Mouse (Mus musculus): ENCODE data around the gene Asic2. TPM values are rescaled to one million over a fixed set of nuclear protein-coding genes. Genes with fewer than 3 reads are reported as not detected.

Asic2 gene
- total and polyA plus RNA-seq, 2 experiments = under 0.01 TPM; not detected in 1

DNA sequence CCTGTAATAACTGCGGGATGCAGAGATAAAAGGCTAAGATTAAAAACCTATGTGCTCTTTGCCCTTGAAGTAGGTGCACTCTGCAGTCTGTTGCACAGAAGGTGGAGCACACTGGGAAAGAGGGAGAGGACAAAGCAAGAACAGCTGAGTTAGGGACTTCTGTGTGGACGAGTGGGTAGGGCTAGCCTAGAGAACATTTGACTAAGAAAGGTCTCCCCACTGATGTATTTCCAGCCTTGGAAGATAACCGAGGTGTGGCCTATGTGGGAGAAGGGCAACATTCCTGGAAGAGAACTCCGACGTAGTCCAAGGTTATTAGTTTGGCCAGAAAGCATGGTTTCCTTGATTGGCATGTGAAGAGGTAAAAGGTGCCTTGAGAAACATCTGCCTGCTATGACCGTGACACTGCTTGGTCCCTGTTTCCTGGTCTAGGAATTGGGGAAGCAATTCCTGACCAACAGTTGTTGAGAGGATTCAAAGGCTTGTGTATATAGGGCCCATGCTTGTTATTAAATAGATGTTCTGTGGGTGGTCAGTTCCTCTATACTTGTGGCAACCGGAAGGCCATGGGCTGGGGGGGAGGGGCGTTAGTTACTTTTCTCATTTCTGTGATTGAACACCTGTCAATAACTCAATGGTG is 463.3 kb downstream of the Asic2 start:
- WGBS = 73% methylated on average over 8 of the region's 8 CpGs

DNA sequence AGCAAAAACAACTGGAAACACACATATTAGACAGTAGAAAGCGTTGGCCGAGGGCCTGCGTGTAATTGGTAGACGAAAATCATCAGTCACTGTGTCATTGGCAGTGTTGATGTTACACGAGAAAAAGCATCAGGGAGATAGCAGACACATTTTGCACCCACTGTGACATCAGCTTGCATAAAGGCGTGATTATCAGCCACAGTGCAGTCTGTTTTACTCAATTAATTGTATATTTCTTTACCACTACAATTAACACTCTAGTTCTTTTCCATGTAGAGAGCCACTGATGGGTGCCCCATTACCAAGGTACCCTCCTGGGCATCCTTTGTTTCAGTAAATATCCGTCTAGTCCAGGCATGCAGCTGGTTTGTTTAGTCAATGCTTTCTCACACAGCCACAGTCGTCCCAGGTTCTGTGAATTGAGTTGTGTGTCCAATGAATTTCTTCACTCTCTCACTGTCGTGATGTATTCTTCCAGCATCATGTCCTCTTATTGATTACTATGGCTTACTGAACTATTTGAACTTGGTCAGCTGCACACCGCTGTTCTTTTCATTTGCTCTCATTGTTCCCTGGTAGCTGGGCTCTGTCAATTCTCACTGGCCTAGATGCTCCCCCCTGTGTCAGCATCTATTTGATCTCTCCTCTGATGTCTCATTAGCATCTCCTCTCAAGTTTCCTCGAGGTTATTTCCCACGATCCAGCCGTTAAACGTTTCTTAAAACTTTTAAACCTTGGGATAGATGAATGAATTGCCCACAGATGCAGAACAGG is 466.6 kb downstream of the Asic2 start:
- TF ChIP-seq CTCF (IDR thresholded peaks at IDR 0.05; ENCODE audit: low read depth, low read length) (no peak), POLR2A (IDR thresholded peaks at IDR 0.05; ENCODE audit: extremely low read depth, insufficient read depth, low read length) (no peak)
- no peaks in the 10 kb centered on the region for H3K4me1 ChIP-seq (ENCODE audit: control insufficient read depth, insufficient read depth, low read length)

More for the DNA sequence above, 463.3 kb downstream of the Asic2 start:
- no peaks in the 10 kb centered on the region for H3K79me2 ChIP-seq (ENCODE audit: control insufficient read depth, insufficient read depth, low read length)
- no peak for DNase-seq (ENCODE audit: extremely low read depth, low read depth, low spot score)
- H3K27ac ChIP-seq (replicated peaks; ENCODE audit: insufficient read depth, low read depth, low read length) = no peak overlapping the region
- no peak overlapping the region for H3K4me3 ChIP-seq (ENCODE audit: insufficient read depth, low read depth, low read length)
- TF ChIP-seq POLR2A (IDR thresholded peaks at IDR 0.05; ENCODE audit: extremely low read depth, insufficient read depth, low read length) (no peak), CTCF (IDR thresholded peaks at IDR 0.05; ENCODE audit: low read depth, low read length) (no peak)
- no peak overlapping the region for H3K9ac ChIP-seq (ENCODE audit: low read depth, low read length)
- H3K36me3 ChIP-seq (ENCODE audit: control insufficient read depth, insufficient read depth, low read length) = no peaks in the 10 kb centered on the region
- no peaks in the 10 kb centered on the region for H3K4me1 ChIP-seq (ENCODE audit: control insufficient read depth, insufficient read depth, low read length)
- H3K27me3 ChIP-seq (ENCODE audit: control insufficient read depth, insufficient read depth, low read length) = no peaks in the 10 kb centered on the region

DNA sequence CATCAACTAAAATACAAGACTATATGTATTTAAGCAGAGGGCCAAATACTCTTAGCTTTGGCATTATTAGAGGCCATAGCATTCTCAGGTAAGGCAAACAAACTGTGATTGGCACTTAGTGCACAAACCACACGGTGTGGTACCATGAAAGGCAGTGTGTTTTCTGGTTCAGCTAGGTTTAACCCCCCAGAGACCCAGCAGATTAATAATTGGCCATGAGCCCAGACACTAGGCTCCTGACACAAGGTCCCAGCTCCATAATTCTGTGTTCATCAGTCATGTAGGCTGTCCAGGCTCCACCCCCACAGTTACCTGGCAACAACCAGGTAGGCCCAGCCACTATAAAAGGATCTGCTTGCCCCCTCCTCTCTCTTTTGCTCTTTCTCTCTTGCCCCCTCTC is 469.3 kb downstream of the Asic2 start:
- H3K36me3 ChIP-seq (ENCODE audit: control insufficient read depth, insufficient read depth, low read length) = no peaks in the 10 kb centered on the region
- no peaks in the 10 kb centered on the region for H3K79me2 ChIP-seq (ENCODE audit: control insufficient read depth, insufficient read depth, low read length)
- no peaks in the 10 kb centered on the region for H3K4me1 ChIP-seq (ENCODE audit: control insufficient read depth, insufficient read depth, low read length)
- H3K4me3 ChIP-seq (ENCODE audit: insufficient read depth, low read depth, low read length) = no peak overlapping the region
- no peak for TF ChIP-seq CTCF (IDR thresholded peaks at IDR 0.05; ENCODE audit: low read depth, low read length)
- TF ChIP-seq POLR2A (IDR thresholded peaks at IDR 0.05; ENCODE audit: extremely low read depth, insufficient read depth, low read length) = no peak
- H3K9ac ChIP-seq (ENCODE audit: low read depth, low read length) = no peak overlapping the region
- 51% methylated on average over 1 of the region's 1 CpGs for WGBS
- peaks cover 6% of the 10 kb centered on the region; the same call in 1 of the 2 replicates for H3K27me3 ChIP-seq (ENCODE audit: control insufficient read depth, insufficient read depth, low read length)
- no peak overlapping the region for H3K27ac ChIP-seq (replicated peaks; ENCODE audit: insufficient read depth, low read depth, low read length)
- DNase-seq (ENCODE audit: extremely low read depth, low read depth, low spot score) = no peak

More for the DNA sequence above, 466.6 kb downstream of the Asic2 start:
- H3K79me2 ChIP-seq (ENCODE audit: control insufficient read depth, insufficient read depth, low read length) = no peaks in the 10 kb centered on the region
- H3K27me3 ChIP-seq (ENCODE audit: control insufficient read depth, insufficient read depth, low read length) = peaks cover 2% of the 10 kb centered on the region; the same call in 1 of the 2 replicates
- no peak overlapping the region for H3K9ac ChIP-seq (ENCODE audit: low read depth, low read length)
- H3K27ac ChIP-seq (replicated peaks; ENCODE audit: insufficient read depth, low read depth, low read length) = no peak overlapping the region
- no peak overlapping the region for H3K4me3 ChIP-seq (ENCODE audit: insufficient read depth, low read depth, low read length)
- no peaks in the 10 kb centered on the region for H3K36me3 ChIP-seq (ENCODE audit: control insufficient read depth, insufficient read depth, low read length)
- 48% methylated on average over 14 of the region's 14 CpGs for WGBS
- no peak for DNase-seq (ENCODE audit: extremely low read depth, low read depth, low spot score)

DNA sequence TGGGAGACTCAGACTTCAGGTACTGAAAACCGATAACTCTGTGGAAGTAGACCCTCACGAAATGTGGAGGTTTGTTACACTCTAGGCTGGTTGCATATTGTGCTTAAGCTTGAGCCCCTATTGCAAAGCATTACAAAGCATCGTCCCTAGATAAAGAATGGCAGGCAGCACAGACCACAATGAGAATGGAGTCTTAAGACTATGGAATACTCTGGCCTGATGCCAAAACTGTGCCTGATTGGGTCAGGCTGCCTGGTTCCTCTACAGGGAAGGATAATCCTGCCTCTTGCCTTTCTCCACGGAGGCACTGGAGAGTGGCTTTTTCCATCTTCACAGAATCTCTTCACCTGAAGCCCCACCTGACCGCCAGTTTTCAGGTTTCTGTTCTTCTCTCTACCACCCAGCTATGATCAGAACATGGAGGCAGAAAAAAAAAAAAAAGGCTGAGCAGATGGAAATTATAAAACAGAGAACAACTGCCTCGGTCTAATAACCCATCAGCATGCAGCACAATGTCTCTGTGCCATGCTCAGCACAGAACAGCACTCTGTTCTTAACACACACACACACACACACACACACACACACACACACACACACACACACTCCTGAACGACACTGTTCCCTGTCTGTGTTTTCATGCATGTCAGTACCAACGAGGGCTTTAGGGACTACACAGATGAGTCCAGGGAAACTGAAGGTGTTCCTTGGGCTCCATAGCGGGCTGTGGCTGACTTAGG is 470.4 kb downstream of the Asic2 start:
- Histone ChIP-seq H3K36me3 (ENCODE audit: control insufficient read depth, insufficient read depth, low read length) (no peaks in the 10 kb centered on the region), H3K4me3 (ENCODE audit: insufficient read depth, low read depth, low read length) (no peak overlapping the region), H3K4me1 (ENCODE audit: control insufficient read depth, insufficient read depth, low read length) (no peaks in the 10 kb centered on the region), H3K9ac (ENCODE audit: low read depth, low read length) (no peak overlapping the region), H3K79me2 (ENCODE audit: control insufficient read depth, insufficient read depth, low read length) (no peaks in the 10 kb centered on the region), H3K27ac (replicated peaks; ENCODE audit: insufficient read depth, low read depth, low read length) (no peak overlapping the region), H3K27me3 (ENCODE audit: control insufficient read depth, insufficient read depth, low read length) (peaks cover 6% of the 10 kb centered on the region; the same call in 1 of the 2 replicates)
- 73% methylated on average over 9 of the region's 9 CpGs for WGBS
- DNase-seq (ENCODE audit: extremely low read depth, low read depth, low spot score) = no peak
- TF ChIP-seq CTCF (IDR thresholded peaks at IDR 0.05; ENCODE audit: low read depth, low read length) (no peak), POLR2A (IDR thresholded peaks at IDR 0.05; ENCODE audit: extremely low read depth, insufficient read depth, low read length) (no peak)

DNA sequence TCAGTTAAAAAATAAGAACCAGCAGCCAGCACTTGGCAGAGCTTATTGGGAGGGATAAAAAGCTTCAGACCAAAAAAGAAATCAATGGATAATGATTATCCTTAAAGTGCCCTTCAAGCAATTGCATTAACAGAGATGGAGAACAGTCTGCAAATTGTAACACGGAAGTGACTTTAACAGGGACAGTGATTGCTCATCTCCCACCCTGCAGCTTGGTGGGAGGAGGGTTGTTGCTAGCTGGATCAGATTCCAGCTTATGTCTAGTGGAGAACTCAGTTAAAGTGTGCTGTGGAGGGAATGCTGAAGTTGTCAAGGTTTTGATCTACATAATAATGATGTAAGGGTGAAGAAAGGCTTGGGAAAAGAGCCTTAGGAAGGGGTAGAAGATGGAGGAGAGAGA is 471.8 kb downstream of the Asic2 start:
- no peak overlapping the region for H3K9ac ChIP-seq (ENCODE audit: low read depth, low read length)
- H3K27ac ChIP-seq (replicated peaks; ENCODE audit: insufficient read depth, low read depth, low read length) = no peak overlapping the region
- TF ChIP-seq CTCF (IDR thresholded peaks at IDR 0.05; ENCODE audit: low read depth, low read length) (no peak), POLR2A (IDR thresholded peaks at IDR 0.05; ENCODE audit: extremely low read depth, insufficient read depth, low read length) (no peak)
- WGBS = 56% methylated on average over 1 of the region's 1 CpGs
- H3K4me3 ChIP-seq (ENCODE audit: insufficient read depth, low read depth, low read length) = no peak overlapping the region
- H3K4me1 ChIP-seq (ENCODE audit: control insufficient read depth, insufficient read depth, low read length) = no peaks in the 10 kb centered on the region
- H3K79me2 ChIP-seq (ENCODE audit: control insufficient read depth, insufficient read depth, low read length) = no peaks in the 10 kb centered on the region
- DNase-seq (ENCODE audit: extremely low read depth, low read depth, low spot score) = no peak
- no peaks in the 10 kb centered on the region for H3K36me3 ChIP-seq (ENCODE audit: control insufficient read depth, insufficient read depth, low read length)
- peaks cover 6% of the 10 kb centered on the region; the same call in 1 of the 2 replicates for H3K27me3 ChIP-seq (ENCODE audit: control insufficient read depth, insufficient read depth, low read length)

Measured in liver, adult 2 months (tissue).